Mouse (Mus musculus) thymus, adult 2 months (tissue): ENCODE data around the gene Nedd1.

ENCODE experiments used
- CTCF ChIP-seq: fragments of 200-500 bp; IDR thresholded peaks from 2 replicates; pipeline ENCODE4 v1.5.1; 2012; ENCODE audit warnings: mild to moderate bottlenecking, control low read depth, low read length, moderate library complexity, borderline replicate concordance; ENCODE audit not compliant: control insufficient read depth, poor library complexity, insufficient read depth; ENCODE audit errors: extremely low read depth
- POLR2A ChIP-seq: fragments of 200-500 bp; IDR thresholded peaks from 2 replicates; pipeline ENCODE4 v1.6.1; 2012; ENCODE audit warnings: mild to moderate bottlenecking, low read length, control low read depth, moderate library complexity; ENCODE audit not compliant: control insufficient read depth, poor library complexity, insufficient read depth; ENCODE audit errors: extremely low read depth

- TF ChIP-seq POLR2A (no peak), CTCF (no peak)
Observed at GRCm38 (mm10) chr10:92653266-92653665, 69.0 kb downstream of the Nedd1 start.
